Mouse (Mus musculus): ENCODE measurements around the gene Ass1. TPM values are rescaled to one million over a fixed set of nuclear protein-coding genes. Genes with fewer than 3 reads are reported as not detected.

Gene Ass1
- total RNA-seq (2014; rRNA removed) (17.4 and 24.9 TPM in 2 replicates), polyA plus RNA-seq (2015; fragmentation: Nextera tagmentation; extraction: Ambion mirVana) (26.4 and 30.3 TPM in 2 replicates)

GRCm38 (mm10) chr2:31469931-31470682 lies at the start of gene Ass1:
Gene Ass1 (plus strand): TSS chr2:31470207.
- no peaks in the 10 kb centered on the region for H3K36me3 ChIP-seq (ENCODE audit: insufficient read depth, low read length)
- peak; percentile 45 for TF ChIP-seq CTCF (IDR thresholded peaks at IDR 0.05)
- ATAC-seq (ENCODE audit: low FRiP score) (peak; percentile 75), DNase-seq (ENCODE audit: low spot score) (peak; percentile 58)
- H3K27ac ChIP-seq (ENCODE audit: low read depth, low read length) = no peak within 1 kb of the TSS
- H3K4me2 ChIP-seq (ENCODE audit: low read depth, low read length, poor library complexity, severe bottlenecking) = peak within 1 kb of the TSS; percentile 94
- peaks cover 11% of the 10 kb centered on the region; the same call in 1 of the 2 replicates for H3K4me1 ChIP-seq (ENCODE audit: insufficient read depth, low read length)
- H3K4me3 ChIP-seq (ENCODE audit: low read depth, low read length) = peak within 1 kb of the TSS; percentile 49
- no peaks in the 10 kb centered on the region for H3K9me3 ChIP-seq (ENCODE audit: low read length)
- 1% methylated on average over 47 of the region's 49 CpGs for WGBS
- H3K27me3 ChIP-seq (ENCODE audit: insufficient read depth, low read length) = peaks cover 9% of the 10 kb centered on the region; the same call in 1 of the 2 replicates
- peak within 1 kb of the TSS; percentile 52 for H3K9ac ChIP-seq (replicated peaks; ENCODE audit: low read length, poor library complexity, severe bottlenecking)

- Histone ChIP-seq H3K36me3 (ENCODE audit: insufficient read depth, low read length) (no peaks in the 10 kb centered on the region), H3K27me3 (ENCODE audit: insufficient read depth, low read length) (no peaks in the 10 kb centered on the region), H3K9ac (replicated peaks; ENCODE audit: low read length, poor library complexity, severe bottlenecking) (no peak overlapping the region), H3K4me1 (ENCODE audit: insufficient read depth, low read length) (no peaks in the 10 kb centered on the region), H3K4me2 (ENCODE audit: low read depth, low read length, poor library complexity, severe bottlenecking) (no peak overlapping the region), H3K9me3 (ENCODE audit: low read length) (no peaks in the 10 kb centered on the region), H3K27ac (ENCODE audit: low read depth, low read length) (no peak overlapping the region), H3K4me3 (ENCODE audit: low read depth, low read length) (no peak overlapping the region)
- DNase-seq (ENCODE audit: low spot score) = no peak
- WGBS = 80% methylated on average over 6 of the region's 6 CpGs
- peak; percentile 58 for TF ChIP-seq CTCF (IDR thresholded peaks at IDR 0.05)
- ATAC-seq (ENCODE audit: low FRiP score) = no peak
Measured at GRCm38 (mm10) chr2:31420914-31421313, 49.1 kb upstream of the Ass1 start.

GRCm38 (mm10) chr2:31422576-31422975 lies 47.4 kb upstream of the Ass1 start:
- no peak for TF ChIP-seq CTCF (IDR thresholded peaks at IDR 0.05)
- no peak overlapping the region for H3K27ac ChIP-seq (ENCODE audit: low read depth, low read length)
- WGBS = 69% methylated on average over 6 of the region's 6 CpGs
- H3K4me2 ChIP-seq (ENCODE audit: low read depth, low read length, poor library complexity, severe bottlenecking) = no peak overlapping the region
- H3K36me3 ChIP-seq (ENCODE audit: insufficient read depth, low read length) = no peaks in the 10 kb centered on the region
- H3K4me3 ChIP-seq (ENCODE audit: low read depth, low read length) = no peak overlapping the region
- no peaks in the 10 kb centered on the region for H3K27me3 ChIP-seq (ENCODE audit: insufficient read depth, low read length)
- H3K4me1 ChIP-seq (ENCODE audit: insufficient read depth, low read length) = no peaks in the 10 kb centered on the region
- no peak for DNase-seq (ENCODE audit: low spot score)
- no peak for ATAC-seq (ENCODE audit: low FRiP score)
- H3K9me3 ChIP-seq (ENCODE audit: low read length) = no peaks in the 10 kb centered on the region
- no peak overlapping the region for H3K9ac ChIP-seq (replicated peaks; ENCODE audit: low read length, poor library complexity, severe bottlenecking)

GRCm38 (mm10) chr2:31431477-31431876 lies 38.5 kb upstream of the Ass1 start:
- Histone ChIP-seq H3K27ac (ENCODE audit: low read depth, low read length) (no peak overlapping the region), H3K9me3 (ENCODE audit: low read length) (no peaks in the 10 kb centered on the region), H3K4me3 (ENCODE audit: low read depth, low read length) (no peak overlapping the region), H3K9ac (replicated peaks; ENCODE audit: low read length, poor library complexity, severe bottlenecking) (no peak overlapping the region), H3K4me1 (ENCODE audit: insufficient read depth, low read length) (no peaks in the 10 kb centered on the region), H3K36me3 (ENCODE audit: insufficient read depth, low read length) (no peaks in the 10 kb centered on the region), H3K4me2 (ENCODE audit: low read depth, low read length, poor library complexity, severe bottlenecking) (no peak overlapping the region), H3K27me3 (ENCODE audit: insufficient read depth, low read length) (no peaks in the 10 kb centered on the region)
- DNase-seq (ENCODE audit: low spot score) (peak; percentile 66), ATAC-seq (ENCODE audit: low FRiP score) (peak; percentile 23; the same call in 1 of the 2 replicates)
- 65% methylated on average over 5 of the region's 5 CpGs for WGBS
- TF ChIP-seq CTCF (IDR thresholded peaks at IDR 0.05) = no peak

GRCm38 (mm10) chr2:31434746-31435145 lies 35.3 kb upstream of the Ass1 start:
- H3K27me3 ChIP-seq (ENCODE audit: insufficient read depth, low read length) = no peaks in the 10 kb centered on the region
- no peaks in the 10 kb centered on the region for H3K36me3 ChIP-seq (ENCODE audit: insufficient read depth, low read length)
- no peaks in the 10 kb centered on the region for H3K4me1 ChIP-seq (ENCODE audit: insufficient read depth, low read length)
- no peak overlapping the region for H3K4me2 ChIP-seq (ENCODE audit: low read depth, low read length, poor library complexity, severe bottlenecking)
- no peak overlapping the region for H3K4me3 ChIP-seq (ENCODE audit: low read depth, low read length)
- 75% methylated on average over 10 of the region's 10 CpGs for WGBS
- no peak overlapping the region for H3K9ac ChIP-seq (replicated peaks; ENCODE audit: low read length, poor library complexity, severe bottlenecking)
- ATAC-seq (ENCODE audit: low FRiP score) (no peak), DNase-seq (ENCODE audit: low spot score) (no peak)
- TF ChIP-seq CTCF (IDR thresholded peaks at IDR 0.05) = no peak
- no peaks in the 10 kb centered on the region for H3K9me3 ChIP-seq (ENCODE audit: low read length)
- H3K27ac ChIP-seq (ENCODE audit: low read depth, low read length) = no peak overlapping the region

- DNase-seq (ENCODE audit: low spot score) (peak; percentile 23), ATAC-seq (ENCODE audit: low FRiP score) (no peak)
- Histone ChIP-seq H3K36me3 (ENCODE audit: insufficient read depth, low read length) (no peaks in the 10 kb centered on the region), H3K4me2 (ENCODE audit: low read depth, low read length, poor library complexity, severe bottlenecking) (no peak overlapping the region), H3K9ac (replicated peaks; ENCODE audit: low read length, poor library complexity, severe bottlenecking) (no peak overlapping the region), H3K27me3 (ENCODE audit: insufficient read depth, low read length) (no peaks in the 10 kb centered on the region), H3K27ac (ENCODE audit: low read depth, low read length) (no peak overlapping the region), H3K4me3 (ENCODE audit: low read depth, low read length) (no peak overlapping the region), H3K9me3 (ENCODE audit: low read length) (no peaks in the 10 kb centered on the region), H3K4me1 (ENCODE audit: insufficient read depth, low read length) (no peaks in the 10 kb centered on the region)
- 47% methylated on average over 6 of the region's 6 CpGs for WGBS
- peak; percentile 51 for TF ChIP-seq CTCF (IDR thresholded peaks at IDR 0.05)
Measured at GRCm38 (mm10) chr2:31435567-31435966, 34.4 kb upstream of the Ass1 start.

Measured in midbrain, postnatal 0 days (tissue).